Mouse (Mus musculus) G1E-ER4 (cell line): ENCODE measurements around the gene Fastk. TPM values are rescaled to one million over a fixed set of nuclear protein-coding genes. Genes with fewer than 3 reads are reported as not detected.

Experiments
- GATA1 ChIP-seq: IDR thresholded peaks from one replicate; pipeline ENCODE4 v1.8.0; 2012; ENCODE audit warnings: low read length, inconsistent platforms
- polyA plus RNA-seq: library from polyadenylated mRNA; stranded (reverse); fragments of >175 nt; gene quantifications from 2 replicates; pipeline ENCODE4 v1.2.3, GENCODE M21; 2012

Fastk gene
- 287 and 347 TPM in 2 replicates for polyA plus RNA-seq

DNA sequence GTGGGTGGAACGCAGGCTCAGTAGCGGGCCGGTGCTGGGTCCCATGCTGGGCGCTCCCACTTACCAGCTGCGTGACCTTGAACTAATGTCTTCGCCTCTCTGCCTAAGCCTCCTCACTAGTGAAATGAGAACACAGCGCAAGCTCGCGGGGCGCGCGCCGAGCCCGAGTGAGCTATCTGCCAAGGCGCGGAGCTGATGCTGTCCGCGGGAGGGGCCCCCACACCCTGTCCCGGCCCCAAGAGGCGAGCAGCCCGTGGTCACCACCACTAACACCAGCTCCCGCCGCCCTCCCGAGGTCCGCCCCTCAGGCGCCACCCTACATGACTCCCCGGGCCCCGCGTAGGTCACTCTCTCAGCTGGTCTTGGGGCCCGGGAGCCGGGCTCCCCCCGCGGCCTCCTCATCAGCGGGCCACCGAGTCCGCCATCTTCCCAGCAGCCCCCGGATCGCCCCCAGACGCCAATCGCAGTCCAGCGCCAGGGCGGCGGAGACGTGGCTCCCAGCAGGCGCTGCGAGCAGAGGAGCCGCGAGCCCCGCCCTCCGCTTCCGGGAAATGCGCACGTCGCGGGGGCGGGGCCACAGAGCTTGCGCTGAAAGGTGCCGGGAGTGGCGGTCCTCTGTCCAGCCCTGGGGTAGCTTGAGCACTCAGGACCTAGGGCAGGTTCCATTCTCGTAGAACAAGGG, at the start of gene Fastk:
Gene Fastk (minus strand): TSS at position 542 of the 682 bp plus-strand sequence.
- no peak for TF ChIP-seq GATA1

DNA sequence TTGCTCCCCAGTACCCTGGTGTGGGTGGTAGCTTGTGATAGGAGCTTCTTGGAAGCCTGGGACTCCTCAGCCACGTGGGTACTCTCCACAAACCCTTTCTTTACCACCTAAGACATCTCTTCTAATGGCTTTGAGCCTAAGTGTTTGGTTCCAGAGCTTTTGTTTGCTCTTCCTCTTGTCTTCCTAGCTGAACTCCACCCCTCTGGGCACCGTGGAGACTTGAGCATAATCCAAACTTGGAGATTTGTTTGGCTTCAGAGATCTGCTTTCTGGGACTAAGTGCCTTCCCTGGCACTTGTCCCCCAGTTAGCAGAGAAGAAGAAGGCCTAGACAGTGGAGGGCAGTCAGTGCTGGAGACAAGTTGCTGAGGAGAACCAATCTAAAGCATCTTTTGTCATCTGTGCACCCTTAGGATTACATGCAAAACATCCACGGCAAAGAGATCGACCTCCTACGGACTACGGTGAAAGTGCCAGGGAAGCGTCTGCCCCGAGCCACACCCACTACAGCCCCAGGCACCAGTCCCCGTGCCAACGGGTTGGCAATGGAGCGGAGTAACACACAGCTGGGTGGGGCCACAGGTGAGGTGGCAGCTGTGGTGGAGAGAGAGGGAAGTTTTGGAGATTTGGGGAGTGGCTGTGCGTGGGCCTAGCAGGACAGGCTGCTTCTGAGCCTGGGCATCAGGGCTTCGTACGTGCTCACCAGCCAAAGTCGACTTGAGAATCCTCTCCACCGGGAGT, 47.6 kb upstream of the Fastk start:
- TF ChIP-seq GATA1 = no peak

DNA sequence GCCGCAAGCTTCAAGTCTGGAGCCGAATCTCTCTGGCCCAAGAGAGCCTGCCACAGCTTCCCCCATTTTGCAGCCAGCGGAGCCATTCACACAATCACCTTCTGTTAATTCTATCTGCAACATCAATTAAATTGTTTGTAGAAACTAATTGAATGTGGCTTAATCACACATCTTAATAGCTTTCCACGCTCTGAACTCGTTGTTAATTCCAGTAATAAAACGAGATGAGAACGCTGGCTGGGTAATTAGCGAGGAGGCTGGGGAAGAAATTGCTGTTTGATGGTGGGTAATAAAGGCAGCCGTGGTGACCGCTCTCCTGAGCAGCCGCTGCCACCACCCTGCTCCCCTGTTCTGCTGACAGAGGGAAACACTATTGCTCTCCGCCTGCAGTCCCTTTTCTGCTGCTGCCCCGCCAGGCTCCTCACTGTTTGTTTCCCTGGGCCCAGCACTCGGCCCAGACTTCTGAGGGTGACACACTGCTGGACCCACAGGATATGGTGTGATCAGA, 45.4 kb upstream of the Fastk start:
- TF ChIP-seq GATA1 = no peak

DNA sequence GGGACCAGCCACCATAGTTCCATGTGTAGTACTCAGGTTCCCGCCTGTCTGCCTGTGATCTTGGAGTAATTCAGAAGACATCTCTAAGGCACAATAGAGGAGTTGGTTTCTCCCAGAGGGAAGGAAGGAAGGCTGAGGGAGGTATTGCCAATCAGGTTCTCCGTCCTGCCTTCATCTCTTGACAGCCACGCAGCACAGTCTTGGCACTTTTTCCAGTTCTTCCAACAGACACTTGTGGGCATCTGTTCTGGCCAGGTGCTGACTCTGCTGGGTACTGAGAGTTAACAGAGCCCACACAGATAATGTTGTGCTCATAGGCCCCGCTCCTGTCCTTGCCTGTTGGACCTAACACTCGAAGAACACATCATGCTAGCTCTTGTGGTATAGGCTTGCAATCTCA, 41.7 kb upstream of the Fastk start:
- TF ChIP-seq GATA1 = no peak

DNA sequence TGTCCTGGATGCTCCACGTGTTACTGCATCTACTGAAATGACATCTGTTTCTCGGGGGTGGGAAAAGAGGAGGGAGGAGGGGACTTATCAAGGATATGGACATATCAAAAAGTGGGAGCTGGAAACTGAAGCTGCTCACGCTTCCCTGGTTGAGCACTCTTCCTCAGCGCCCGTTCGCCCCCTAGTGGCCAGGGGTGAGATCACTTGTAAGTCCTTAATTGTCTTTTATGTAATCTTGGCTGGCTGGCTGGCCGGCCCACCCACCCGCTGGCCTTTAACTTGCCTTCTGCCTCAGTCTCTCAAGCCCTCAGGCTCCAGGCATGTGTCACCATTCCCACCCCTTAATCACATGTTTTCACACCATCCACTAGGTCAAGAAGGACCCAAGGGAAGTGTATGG, 41.0 kb upstream of the Fastk start:
- TF ChIP-seq GATA1 = no peak

DNA sequence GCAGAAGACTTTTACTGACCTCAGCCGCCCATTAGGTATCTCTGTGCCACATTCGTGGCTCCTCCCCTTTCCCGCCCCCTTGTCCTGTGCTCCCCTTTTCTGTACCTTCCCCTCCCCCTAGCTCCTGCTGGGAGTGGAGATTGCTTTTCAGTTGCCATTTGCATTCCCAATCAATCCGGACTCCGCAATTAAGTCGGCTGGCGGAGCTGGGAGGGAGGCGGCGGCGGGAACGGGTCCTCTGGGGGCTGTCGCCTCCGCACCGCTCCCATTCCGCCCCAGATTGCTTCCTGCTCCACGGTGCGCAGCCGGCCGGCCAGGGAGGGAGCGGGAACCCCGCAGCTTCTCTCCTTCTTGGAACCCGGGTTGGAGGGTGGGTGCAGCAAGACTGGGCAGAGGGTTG, 39.9 kb upstream of the Fastk start:
- no peak for TF ChIP-seq GATA1

DNA sequence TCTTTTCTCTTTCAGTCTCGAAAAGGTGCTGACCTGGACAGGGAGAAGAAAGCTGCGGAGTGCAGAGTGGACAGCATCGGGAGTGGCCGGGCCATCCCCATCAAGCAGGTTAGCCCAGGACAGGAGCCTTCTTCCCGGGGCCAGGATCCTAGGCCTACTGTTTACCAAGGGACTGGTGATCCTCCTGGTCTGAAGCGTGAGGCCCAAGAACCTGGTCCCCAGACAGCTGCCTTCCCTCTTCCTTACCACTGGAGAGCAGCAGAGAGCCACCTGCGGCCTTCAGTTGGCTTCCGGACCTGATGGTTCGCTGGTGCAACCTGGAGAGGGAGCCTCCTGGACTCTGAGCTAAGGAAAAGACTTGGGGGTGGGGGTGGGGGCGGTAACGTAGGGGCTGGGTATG, 38.2 kb upstream of the Fastk start:
- no peak for TF ChIP-seq GATA1

DNA sequence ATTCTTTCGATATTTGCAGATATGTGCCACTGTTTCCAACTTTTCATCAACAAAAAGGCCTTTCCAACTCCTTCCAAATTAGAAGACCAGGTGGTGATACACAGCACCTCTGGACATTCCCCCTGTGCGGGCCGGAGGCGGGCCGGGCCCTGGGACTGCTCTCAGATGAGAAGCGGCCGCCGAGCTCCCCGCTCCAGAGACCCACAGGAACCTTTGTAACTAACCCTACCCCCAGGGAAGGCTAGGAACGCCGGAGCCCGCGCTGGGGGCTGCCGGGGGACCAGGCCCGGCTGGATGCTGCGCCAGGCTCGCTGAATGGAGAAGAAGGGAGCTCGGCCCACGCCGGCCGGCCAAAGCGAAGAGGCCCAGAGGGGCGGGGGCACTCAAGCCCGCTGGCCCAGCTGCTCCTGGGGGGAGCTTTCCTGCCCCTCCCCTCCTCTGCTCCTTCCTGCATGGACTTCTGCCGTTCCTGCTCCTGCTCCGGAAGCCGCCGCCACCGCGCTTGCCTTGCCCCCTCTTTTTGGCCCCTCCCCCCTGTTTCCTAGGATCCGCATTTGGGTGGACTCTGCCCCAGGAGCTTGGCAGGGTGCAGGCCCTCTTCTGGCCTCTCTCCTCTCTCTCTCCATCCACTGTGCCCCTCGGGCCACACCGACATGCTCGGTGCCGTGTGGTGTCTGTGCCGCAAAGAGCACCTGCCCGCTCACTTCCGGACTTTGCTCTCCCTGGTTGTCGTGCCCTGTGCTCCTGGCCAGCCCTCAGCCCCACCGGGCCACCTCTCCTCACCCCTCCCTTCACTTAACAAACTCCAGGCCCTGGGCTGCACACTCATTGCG, 37.4 kb upstream of the Fastk start:
- no peak for TF ChIP-seq GATA1

DNA sequence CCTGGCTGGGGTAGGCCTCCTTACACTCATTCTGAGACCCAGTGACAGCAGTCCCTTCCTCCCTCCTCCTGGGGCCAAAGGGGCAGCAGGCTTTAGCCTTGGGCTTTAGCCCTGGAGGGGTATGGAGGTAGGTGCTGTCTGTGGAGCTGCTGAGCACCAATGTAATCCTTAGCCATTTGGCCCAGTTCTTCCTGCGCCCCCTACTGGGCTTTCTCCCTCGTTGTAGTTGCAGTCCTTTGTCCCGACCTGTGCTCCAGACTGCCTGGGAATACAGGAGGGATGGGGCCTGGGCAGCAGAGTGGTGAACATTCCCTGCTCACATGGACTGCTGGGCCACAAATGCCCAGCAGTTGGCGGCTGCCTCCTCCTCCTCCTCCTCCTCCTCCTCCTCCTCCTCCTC, 36.6 kb upstream of the Fastk start:
- TF ChIP-seq GATA1 = no peak

DNA sequence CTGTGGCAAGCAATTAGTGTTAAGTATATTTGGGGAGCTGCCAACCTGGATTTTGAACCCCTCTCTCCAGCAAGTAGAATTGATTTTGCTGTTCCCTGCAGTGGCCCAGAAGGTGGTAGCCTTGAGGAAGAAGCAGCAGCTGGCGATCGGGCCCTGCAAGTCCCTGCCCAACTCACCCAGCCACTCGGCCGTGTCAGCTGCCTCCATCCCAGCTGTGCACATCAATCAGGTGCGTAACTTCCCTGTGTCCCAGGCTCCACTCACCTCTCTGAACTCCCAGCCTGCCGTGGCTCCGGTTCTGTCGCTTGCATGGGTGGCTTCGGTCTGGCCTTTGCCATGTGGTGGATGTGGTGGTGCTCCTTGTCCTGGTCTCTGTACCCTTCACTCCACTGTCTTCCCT, 32.8 kb upstream of the Fastk start:
- no peak for TF ChIP-seq GATA1

DNA sequence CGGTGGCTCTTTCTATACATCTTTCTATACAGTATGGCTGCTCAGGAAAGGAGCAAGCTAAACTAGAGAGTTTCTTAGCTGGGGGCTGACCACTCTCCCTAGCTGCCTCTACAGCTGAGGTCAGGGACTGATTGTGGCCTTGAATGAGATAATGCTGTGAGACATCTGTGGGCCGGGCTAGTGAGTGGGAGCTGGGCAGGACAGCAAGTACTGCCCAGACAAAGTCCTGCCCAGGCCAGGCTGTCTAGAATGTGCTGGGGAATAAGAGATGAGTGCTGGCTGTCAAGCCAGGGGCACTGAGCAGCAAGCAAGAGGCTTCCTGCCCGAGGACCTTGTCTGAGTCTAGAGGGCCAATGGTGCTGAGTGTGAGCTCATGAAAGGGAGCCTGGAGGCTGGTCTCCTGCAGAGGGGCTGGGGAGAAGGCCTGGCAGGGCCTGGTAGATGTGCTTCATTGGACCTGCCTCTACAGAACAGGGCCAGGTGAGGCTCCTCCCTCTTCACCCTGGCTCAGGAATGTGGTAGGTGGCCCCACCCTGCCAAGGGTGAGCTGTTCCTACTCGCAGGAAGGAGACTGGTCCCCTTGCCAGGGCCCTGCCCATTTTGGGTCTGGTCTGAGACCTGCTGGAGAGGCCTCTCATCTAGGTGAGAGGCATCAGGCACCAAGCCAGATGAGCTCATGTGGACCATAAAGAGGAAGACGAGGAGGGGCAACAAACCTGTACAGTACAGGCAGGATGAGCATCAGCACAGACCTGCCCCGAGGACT, 30.6 kb upstream of the Fastk start:
- no peak for TF ChIP-seq GATA1

DNA sequence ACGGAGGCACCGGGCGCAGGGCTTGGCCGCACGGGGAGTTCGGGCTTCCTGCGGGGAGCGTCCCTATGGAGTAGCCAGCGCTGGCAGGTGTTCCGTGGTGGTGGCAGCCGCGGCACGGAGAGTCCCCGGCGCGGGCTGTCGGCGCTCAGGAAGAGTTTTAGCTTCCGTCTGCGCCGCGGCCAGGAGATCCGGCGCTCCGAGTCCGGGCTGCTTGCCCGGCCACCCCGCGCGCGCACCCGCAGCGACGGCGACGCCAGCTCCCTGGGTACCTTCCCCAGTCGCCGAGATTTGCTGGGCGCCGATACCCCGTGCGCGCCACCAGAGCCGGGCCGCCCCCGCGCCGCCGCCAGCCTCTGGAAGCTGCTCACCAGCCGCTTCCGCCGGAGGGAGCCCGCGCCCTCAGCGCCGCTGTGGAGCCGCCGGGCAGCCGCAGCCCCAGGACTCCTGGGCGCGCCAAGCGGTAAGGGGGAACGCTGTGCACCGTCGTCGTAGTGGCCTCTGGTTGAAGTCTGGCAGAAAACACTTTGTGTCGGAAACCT, 29.7 kb upstream of the Fastk start:
- TF ChIP-seq GATA1 = no peak

DNA sequence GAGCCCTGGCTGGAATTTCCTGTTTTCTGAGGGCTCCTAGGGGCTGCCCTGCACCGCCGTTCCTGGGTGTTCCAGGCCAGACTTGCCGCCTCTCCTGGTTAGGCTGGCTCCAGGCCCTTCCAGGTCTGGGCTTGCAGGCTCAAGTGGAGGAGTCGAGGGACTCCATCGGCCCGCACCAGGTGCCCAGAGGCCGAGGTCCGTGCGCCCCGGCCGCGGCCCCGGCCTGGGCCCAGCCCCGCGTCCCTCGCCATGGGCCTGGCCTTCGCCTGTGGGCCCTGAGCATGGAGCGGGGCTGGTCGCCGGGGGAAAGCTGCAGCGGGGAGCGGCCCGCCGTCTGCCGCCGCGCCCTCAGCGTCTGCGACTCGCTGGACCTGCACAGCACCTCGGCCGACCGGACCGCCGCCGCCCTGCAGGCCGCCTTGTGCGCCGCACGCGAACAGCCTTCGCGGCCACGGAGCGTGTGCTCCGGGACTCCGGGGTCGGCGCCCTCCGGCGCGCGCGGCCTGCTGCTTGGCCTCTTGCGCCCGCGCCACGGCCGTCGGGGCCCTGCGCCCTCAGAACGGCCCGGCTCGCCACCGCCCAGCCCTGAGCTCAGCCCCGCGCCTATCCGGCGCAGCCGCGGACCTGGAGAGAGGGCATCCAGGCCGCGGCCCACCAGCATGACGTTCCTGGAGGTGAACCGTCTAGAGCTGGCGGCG, 29.1 kb upstream of the Fastk start:
- TF ChIP-seq GATA1 = no peak

DNA sequence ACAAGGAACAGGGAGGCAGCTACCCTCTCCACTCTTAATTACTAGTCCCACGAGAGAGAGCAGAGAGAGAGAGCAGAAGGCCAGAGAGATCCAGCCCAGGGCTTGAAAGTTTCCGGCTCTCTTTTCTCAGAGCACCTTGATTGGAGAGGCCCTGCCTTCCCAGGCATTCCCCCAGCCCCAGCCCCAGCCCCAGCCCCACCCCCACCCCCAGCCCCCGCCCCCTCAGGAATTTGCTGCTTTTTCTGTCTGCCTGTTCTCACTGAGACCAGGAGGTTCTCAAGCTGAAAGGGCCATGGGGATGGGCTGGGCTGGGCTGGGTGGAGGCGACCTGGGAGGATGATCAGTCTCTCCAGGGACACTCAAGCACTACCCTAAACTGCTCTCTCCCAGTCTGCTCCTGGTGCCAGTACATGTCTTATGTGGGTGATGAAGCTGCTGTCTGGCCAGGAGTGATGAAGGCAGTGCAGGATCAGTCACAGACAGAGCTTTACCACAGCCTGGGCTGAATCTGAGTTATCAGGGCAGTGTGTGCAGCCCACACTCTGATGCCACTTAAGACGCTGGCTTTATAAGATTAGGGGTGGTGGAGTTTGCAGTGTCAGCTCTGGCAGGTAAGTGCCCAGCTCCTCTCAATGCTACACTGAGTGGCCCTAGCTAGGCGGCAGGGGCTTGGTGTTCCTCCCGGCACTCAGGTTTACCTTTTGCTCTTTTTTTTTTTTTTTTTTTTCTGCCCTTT, 28.0 kb upstream of the Fastk start:
- no peak for TF ChIP-seq GATA1
